ENCODE assay signal across 12 mouse cellular contexts in genomic region chr11:49247255-49247654, GRCm38 (mm10). TPM values are rescaled to one million over a fixed set of nuclear protein-coding genes. Genes with fewer than 3 reads are reported as not detected.
A peak's percentile ranks its signal among the peaks of the same experiment; 100 is the strongest.
DNase-seq lines count a peak whose midpoint lies in the region; ATAC-seq and TF ChIP-seq lines count a peak whose summit lies in the region.
"Had no signal": no experiment of that assay in that cellular context is flagged by ENCODE, and none has a peak within 500 bp of the region (broad histone marks: within the 10 kb centered on the region; RNA-seq: fewer than 3 reads in every experiment).

No protein-coding gene starts in this region.

- 9% methylated on average over 2 of the region's 2 CpGs for WGBS in liver, adult 2 months
- WGBS in limb, embryonic 15.5 days = 23% methylated on average over 2 of the region's 2 CpGs
- 11% methylated on average over 2 of the region's 2 CpGs for WGBS in thymus, adult 2 months

- H3K4me2 ChIP-seq in limb, embryonic 15.5 days = no peak overlapping the region
- H3K4me2 ChIP-seq: embryonic facial prominence, embryonic 12.5 days; hindbrain, embryonic 15.5 days had no signal

- no peak for ATAC-seq in CD4-positive, CD25-positive, alpha-beta regulatory T cell, adult 4 months
- no peak for ATAC-seq in limb, embryonic 15.5 days (ENCODE audit: insufficient number of reproducible peaks, low FRiP score, low TSS enrichment, low read depth)

- DNase-seq in CD4-positive, CD25-positive, alpha-beta regulatory T cell, adult 2 months (ENCODE audit: low read depth, low spot score) = peak; percentile 63
- peak; percentile 66 for DNase-seq in liver, adult 2 months (ENCODE audit: extremely low read depth, low read depth, low spot score)
- no peak for DNase-seq in liver
- DNase-seq in thymus, adult 2 months = peak; percentile 65
- no peak for DNase-seq in frontal cortex, adult 2 months (ENCODE audit: extremely low spot score in 1 of 2, low spot score in 1 of 2)
- no peak for DNase-seq in right cerebral cortex, postnatal 4 days

- no peak for TF ChIP-seq POLR2A in liver, adult 2 months (IDR thresholded peaks at IDR 0.05; ENCODE audit: extremely low read depth, insufficient read depth, low read length)
- TF ChIP-seq POLR2A in thymus, adult 2 months (IDR thresholded peaks at IDR 0.05; ENCODE audit: control insufficient read depth, extremely low read depth, insufficient read depth, low read length, poor library complexity) = no peak

- H3K27me3 ChIP-seq in liver, adult 2 months (ENCODE audit: control insufficient read depth, insufficient read depth, low read length) = no peaks in the 10 kb centered on the region
- no peaks in the 10 kb centered on the region for H3K27me3 ChIP-seq in limb, embryonic 15.5 days
- H3K27me3 ChIP-seq in thymus, adult 2 months (ENCODE audit: control insufficient read depth, insufficient read depth, low read length) = no peaks in the 10 kb centered on the region
- H3K27me3 ChIP-seq: embryonic facial prominence, embryonic 12.5 days; hindbrain, embryonic 15.5 days had no signal

- peaks cover 2% of the 10 kb centered on the region; the same call in 1 of the 2 replicates for H3K36me3 ChIP-seq in liver, adult 2 months (ENCODE audit: control insufficient read depth, insufficient read depth, low read length)
- peaks cover 5% of the 10 kb centered on the region; the same call in 1 of the 2 replicates for H3K36me3 ChIP-seq in limb, embryonic 15.5 days
- H3K36me3 ChIP-seq in thymus, adult 2 months (ENCODE audit: control insufficient read depth, insufficient read depth, low read length) = no peaks in the 10 kb centered on the region
- H3K36me3 ChIP-seq: embryonic facial prominence, embryonic 12.5 days; hindbrain, embryonic 15.5 days had no signal

- H3K9me3 ChIP-seq in limb, embryonic 15.5 days = no peaks in the 10 kb centered on the region
- H3K9me3 ChIP-seq: embryonic facial prominence, embryonic 12.5 days; hindbrain, embryonic 15.5 days had no signal

- peak overlapping the region; percentile 75 for H3K27ac ChIP-seq in liver, adult 2 months (replicated peaks; ENCODE audit: insufficient read depth, low read depth, low read length)
- peak overlapping the region; percentile 18; the same call in 1 of the 2 replicates for H3K27ac ChIP-seq in limb, embryonic 15.5 days
- H3K27ac ChIP-seq in thymus, adult 2 months (ENCODE audit: control insufficient read depth, insufficient read depth, low read length) = peak overlapping the region; percentile 95
- H3K27ac ChIP-seq: embryonic facial prominence, embryonic 12.5 days; hindbrain, embryonic 15.5 days had no signal

- peaks cover 40% of the 10 kb centered on the region; the same call in 1 of the 2 replicates for H3K79me2 ChIP-seq in liver, adult 2 months (ENCODE audit: control insufficient read depth, insufficient read depth, low read length)

- H3K4me1 ChIP-seq in liver, adult 2 months (ENCODE audit: control insufficient read depth, insufficient read depth, low read length) = peaks cover 40% of the 10 kb centered on the region
- H3K4me1 ChIP-seq in limb, embryonic 15.5 days = peaks cover 64% of the 10 kb centered on the region
- H3K4me1 ChIP-seq in thymus, adult 2 months (replicated peaks; ENCODE audit: control insufficient read depth, insufficient read depth, low read length) = peaks cover 32% of the 10 kb centered on the region

- peak overlapping the region; percentile 58 for H3K9ac ChIP-seq in liver, adult 2 months (ENCODE audit: low read depth, low read length)
- H3K9ac ChIP-seq in limb, embryonic 15.5 days = no peak overlapping the region
- H3K9ac ChIP-seq: embryonic facial prominence, embryonic 12.5 days; hindbrain, embryonic 15.5 days had no signal

- TF ChIP-seq CTCF in liver, adult 2 months (IDR thresholded peaks at IDR 0.05; ENCODE audit: low read depth, low read length) = no peak
- TF ChIP-seq CTCF in thymus, adult 2 months (IDR thresholded peaks at IDR 0.05; ENCODE audit: borderline replicate concordance, control insufficient read depth, extremely low read depth, insufficient read depth, low read length, poor library complexity) = no peak

- peak overlapping the region; percentile 29; the same call in 1 of the 2 replicates for H3K4me3 ChIP-seq in liver, adult 2 months (ENCODE audit: insufficient read depth, low read depth, low read length)
- H3K4me3 ChIP-seq in limb, embryonic 15.5 days = no peak overlapping the region
- peak overlapping the region; percentile 29; the same call in 1 of the 2 replicates for H3K4me3 ChIP-seq in thymus, adult 2 months (ENCODE audit: control insufficient read depth, insufficient read depth, low read length)
- H3K4me3 ChIP-seq: embryonic facial prominence, embryonic 12.5 days; hindbrain, embryonic 15.5 days had no signal

RNA-seq across cellular contexts. Expression of gene Mgat1, which starts 3.3 kb away (rescaled TPM):
- 100 to 1,000 TPM in 1 of 2 experiments, 10 to 100 TPM in 1; 70.9 to 106 TPM for polyA plus RNA-seq in CD4-positive, CD25-positive, alpha-beta regulatory T cell, adult 4 months (2017; shearing (Covaris generic))
- total RNA-seq in liver, adult 2 months (2014; rRNA removed) = 44.7 and 60.8 TPM in 2 replicates
- polyA plus RNA-seq in liver, adult 2 months (2012; rRNA removed) = 134 and 145 TPM in 2 replicates
- 74.6 and 81.3 TPM in 2 replicates for polyA plus RNA-seq in limb, embryonic 15.5 days (2015; fragmentation: Nextera tagmentation; extraction: Ambion mirVana)
- 336 and 378 TPM in 2 replicates for polyA plus RNA-seq in thymus, adult 2 months (2012; rRNA removed)
- 58.5 and 65.0 TPM in 2 replicates for polyA plus RNA-seq in frontal cortex, adult 2 months (2012; rRNA removed)

RNA-seq across cellular contexts. Expression of gene Olfr1393, which starts 30.8 kb away (rescaled TPM):
- polyA plus RNA-seq in CD4-positive, CD25-positive, alpha-beta regulatory T cell, adult 4 months (2017; shearing (Covaris generic)) = under 1 TPM in 1 of 2 experiments, not detected in 1; 0.28 TPM
- 0.09 and 0.27 TPM in 2 replicates for total RNA-seq in liver, adult 2 months (2014; rRNA removed)
- polyA plus RNA-seq in liver, adult 2 months (2012; rRNA removed) = 0.47 and 0.55 TPM in 2 replicates
- polyA plus RNA-seq in limb, embryonic 15.5 days (2015; fragmentation: Nextera tagmentation; extraction: Ambion mirVana) = not detected in 2 replicates
- 0.40 and 0.41 TPM in 2 replicates for polyA plus RNA-seq in thymus, adult 2 months (2012; rRNA removed)
- polyA plus RNA-seq in frontal cortex, adult 2 months (2012; rRNA removed) = 0.48 and 0.57 TPM in 2 replicates
- total RNA-seq: adrenal gland, adult 18-20 months had no signal
- polyA plus RNA-seq: hindbrain, embryonic 15.5 days had no signal

RNA-seq across cellular contexts. Expression of gene Olfr1392, which starts 37.8 kb away (rescaled TPM):
- polyA plus RNA-seq in CD4-positive, CD25-positive, alpha-beta regulatory T cell, adult 4 months (2017; shearing (Covaris generic)) = not detected
- not detected in 2 replicates for total RNA-seq in liver, adult 2 months (2014; rRNA removed)
- 0.09 and 0.26 TPM in 2 replicates for polyA plus RNA-seq in liver, adult 2 months (2012; rRNA removed)
- polyA plus RNA-seq in limb, embryonic 15.5 days (2015; fragmentation: Nextera tagmentation; extraction: Ambion mirVana) = 0.10 and 0.11 TPM in 2 replicates
- 0.13 and 0.15 TPM in 2 replicates for polyA plus RNA-seq in thymus, adult 2 months (2012; rRNA removed)
- polyA plus RNA-seq in frontal cortex, adult 2 months (2012; rRNA removed) = 0.11 and 0.18 TPM in 2 replicates
- polyA plus RNA-seq: embryonic facial prominence, embryonic 12.5 days; hindbrain, embryonic 15.5 days had no signal

RNA-seq across cellular contexts. Expression of gene Zfp62, which starts 44.2 kb away (rescaled TPM):
- polyA plus RNA-seq in CD4-positive, CD25-positive, alpha-beta regulatory T cell, adult 4 months (2017; shearing (Covaris generic)) = 10 to 100 TPM; 60.2 to 62.0 TPM
- 18.3 and 18.8 TPM in 2 replicates for total RNA-seq in liver, adult 2 months (2014; rRNA removed)
- 0.71 and 1.4 TPM in 2 replicates for polyA plus RNA-seq in liver, adult 2 months (2012; rRNA removed)
- 33.8 and 36.9 TPM in 2 replicates for polyA plus RNA-seq in limb, embryonic 15.5 days (2015; fragmentation: Nextera tagmentation; extraction: Ambion mirVana)
- polyA plus RNA-seq in thymus, adult 2 months (2012; rRNA removed) = 6.0 TPM in 2 replicates
- polyA plus RNA-seq in frontal cortex, adult 2 months (2012; rRNA removed) = 24.2 and 26.4 TPM in 2 replicates

RNA-seq across cellular contexts. Expression of gene Olfr10, which starts 57.3 kb away (rescaled TPM):
- not detected for polyA plus RNA-seq in CD4-positive, CD25-positive, alpha-beta regulatory T cell, adult 4 months (2017; shearing (Covaris generic))
- total RNA-seq in liver, adult 2 months (2014; rRNA removed) = not detected in 2 replicates
- not detected in 2 replicates for polyA plus RNA-seq in liver, adult 2 months (2012; rRNA removed)
- not detected in 2 replicates for polyA plus RNA-seq in limb, embryonic 15.5 days (2015; fragmentation: Nextera tagmentation; extraction: Ambion mirVana)
- not detected in 2 replicates for polyA plus RNA-seq in thymus, adult 2 months (2012; rRNA removed)
- not detected in 2 replicates for polyA plus RNA-seq in frontal cortex, adult 2 months (2012; rRNA removed)
- total RNA-seq: adrenal gland, adult 18-20 months had no signal
- polyA plus RNA-seq: embryonic facial prominence, embryonic 12.5 days; hindbrain, embryonic 15.5 days; limb, embryonic 14.5 days had no signal

Comparison
In these comparisons a context has a peak if more than half of its experiments do, and no peak if none do; other contexts are left out.
1. DNase-seq: peak in CD4-positive, CD25-positive, alpha-beta regulatory T cell, adult 2 months (single experiment), liver, adult 2 months (single experiment) and thymus, adult 2 months (single experiment); none in liver (single experiment), frontal cortex, adult 2 months (0 of 2) and right cerebral cortex, postnatal 4 days (single experiment).
2. H3K27ac ChIP-seq: peak in every context shown above with its lines; median percentile 95 in thymus, adult 2 months; 75 in liver, adult 2 months; 18 in limb, embryonic 15.5 days.